Mouse (Mus musculus): Measurements from ENCODE around the gene Fam83g. TPM values are rescaled to one million over a fixed set of nuclear protein-coding genes. Genes with fewer than 3 reads are reported as not detected.

Gene Fam83g
- polyA plus RNA-seq, 1 experiment from 2014 or later = 0.59 TPM

GRCm38 (mm10) chr11:61667782-61668181 lies 16.1 kb upstream of the Fam83g start:
- WGBS = 84% methylated on average over 5 of the region's 5 CpGs
- no peaks in the 10 kb centered on the region for H3K9me3 ChIP-seq (ENCODE audit: control insufficient read depth, low read length)

GRCm38 (mm10) chr11:61669492-61670490 lies 14.1 kb upstream of the Fam83g start:
- H3K9ac ChIP-seq (ENCODE audit: low read length) = no peak overlapping the region
- no peaks in the 10 kb centered on the region; the same call in 1 of the 2 replicates for H3K27me3 ChIP-seq (ENCODE audit: control insufficient read depth, insufficient read depth, low read length)
- no peak overlapping the region for H3K27ac ChIP-seq (ENCODE audit: low read depth, low read length)
- no peak for DNase-seq (ENCODE audit: low spot score, missing footprints)
- WGBS = 83% methylated on average over 14 of the region's 14 CpGs
- no peak overlapping the region for H3K4me3 ChIP-seq (ENCODE audit: low read depth, low read length)
- H3K4me2 ChIP-seq = no peak overlapping the region
- H3K4me1 ChIP-seq (ENCODE audit: control insufficient read depth, insufficient read depth, low read length) = peaks cover 4% of the 10 kb centered on the region
- no peak for ATAC-seq (ENCODE audit: low FRiP score)
- H3K36me3 ChIP-seq (ENCODE audit: control insufficient read depth, insufficient read depth, low read length) = no peaks in the 10 kb centered on the region
- H3K9me3 ChIP-seq (ENCODE audit: control insufficient read depth, low read length) = no peaks in the 10 kb centered on the region

More at GRCm38 (mm10) chr11:61667782-61668181, 16.1 kb upstream of the Fam83g start:
- DNase-seq (ENCODE audit: low spot score, missing footprints) = no peak
- Histone ChIP-seq H3K4me2 (no peak overlapping the region), H3K4me1 (ENCODE audit: control insufficient read depth, insufficient read depth, low read length) (no peaks in the 10 kb centered on the region), H3K4me3 (ENCODE audit: low read depth, low read length) (no peak overlapping the region), H3K27me3 (ENCODE audit: control insufficient read depth, insufficient read depth, low read length) (no peaks in the 10 kb centered on the region; the same call in 1 of the 2 replicates), H3K36me3 (ENCODE audit: control insufficient read depth, insufficient read depth, low read length) (no peaks in the 10 kb centered on the region), H3K9ac (ENCODE audit: low read length) (no peak overlapping the region), H3K27ac (ENCODE audit: low read depth, low read length) (no peak overlapping the region)
- ATAC-seq (ENCODE audit: low FRiP score) = no peak

DNA sequence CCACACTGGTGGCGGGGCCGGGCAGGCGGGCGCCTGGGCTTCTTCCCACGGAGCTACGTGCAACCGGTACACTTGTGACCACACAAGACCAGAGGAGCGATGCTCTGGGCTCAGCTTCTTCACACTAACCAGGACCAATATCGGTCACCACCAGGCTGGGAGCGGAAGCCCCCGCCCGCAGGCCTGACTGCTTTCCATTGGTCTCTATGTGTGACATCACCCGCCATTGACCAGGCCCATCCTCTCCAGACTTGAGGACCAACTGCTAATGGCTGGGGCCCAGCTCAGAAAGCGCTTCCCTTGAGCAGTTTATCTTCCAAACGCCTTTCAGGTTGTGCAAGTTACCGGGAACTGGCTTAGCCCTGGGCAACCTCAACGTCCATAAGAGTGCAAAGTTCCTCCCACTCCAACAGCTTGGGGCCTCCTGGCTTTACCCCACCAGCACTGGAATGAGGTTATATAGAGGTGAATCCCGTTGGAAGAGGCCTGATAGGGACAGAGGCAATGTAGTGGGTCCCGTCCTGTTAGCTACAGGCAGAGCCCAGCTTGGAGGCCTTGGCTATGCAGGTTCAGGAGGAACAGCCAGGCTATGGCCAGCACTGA lies 12.0 kb upstream of the Fam83g start:
- H3K4me3 ChIP-seq (ENCODE audit: low read depth, low read length) = no peak overlapping the region
- peaks cover 9% of the 10 kb centered on the region for H3K4me1 ChIP-seq (ENCODE audit: control insufficient read depth, insufficient read depth, low read length)
- no peaks in the 10 kb centered on the region for H3K36me3 ChIP-seq (ENCODE audit: control insufficient read depth, insufficient read depth, low read length)
- 62% methylated on average over 19 of the region's 19 CpGs for WGBS
- no peak overlapping the region for H3K4me2 ChIP-seq
- H3K9me3 ChIP-seq (ENCODE audit: control insufficient read depth, low read length) = no peaks in the 10 kb centered on the region
- DNase-seq (ENCODE audit: low spot score, missing footprints) (no peak), ATAC-seq (ENCODE audit: low FRiP score) (no peak)
- no peaks in the 10 kb centered on the region; the same call in 1 of the 2 replicates for H3K27me3 ChIP-seq (ENCODE audit: control insufficient read depth, insufficient read depth, low read length)
- no peak overlapping the region for H3K27ac ChIP-seq (ENCODE audit: low read depth, low read length)
- H3K9ac ChIP-seq (ENCODE audit: low read length) = no peak overlapping the region

GRCm38 (mm10) chr11:61673686-61674085 lies 10.2 kb upstream of the Fam83g start:
- Histone ChIP-seq H3K27me3 (ENCODE audit: control insufficient read depth, insufficient read depth, low read length) (no peaks in the 10 kb centered on the region; the same call in 1 of the 2 replicates), H3K36me3 (ENCODE audit: control insufficient read depth, insufficient read depth, low read length) (no peaks in the 10 kb centered on the region), H3K9me3 (ENCODE audit: control insufficient read depth, low read length) (no peaks in the 10 kb centered on the region), H3K9ac (ENCODE audit: low read length) (no peak overlapping the region), H3K4me2 (no peak overlapping the region), H3K27ac (ENCODE audit: low read depth, low read length) (no peak overlapping the region), H3K4me1 (ENCODE audit: control insufficient read depth, insufficient read depth, low read length) (peaks cover 9% of the 10 kb centered on the region), H3K4me3 (ENCODE audit: low read depth, low read length) (no peak overlapping the region)
- DNase-seq (ENCODE audit: low spot score, missing footprints) = no peak
- no peak for ATAC-seq (ENCODE audit: low FRiP score)
- 39% methylated on average over 8 of the region's 8 CpGs for WGBS

GRCm38 (mm10) chr11:61674151-61674838 lies 9.6 kb upstream of the Fam83g start:
- Histone ChIP-seq H3K9ac (ENCODE audit: low read length) (no peak overlapping the region), H3K27me3 (ENCODE audit: control insufficient read depth, insufficient read depth, low read length) (no peaks in the 10 kb centered on the region; the same call in 1 of the 2 replicates), H3K4me1 (ENCODE audit: control insufficient read depth, insufficient read depth, low read length) (peaks cover 9% of the 10 kb centered on the region), H3K9me3 (ENCODE audit: control insufficient read depth, low read length) (no peaks in the 10 kb centered on the region), H3K36me3 (ENCODE audit: control insufficient read depth, insufficient read depth, low read length) (no peaks in the 10 kb centered on the region), H3K4me2 (0 out of 2 replicates have a peak overlapping the region, but pooled peaks have one; percentile 11), H3K27ac (ENCODE audit: low read depth, low read length) (no peak overlapping the region), H3K4me3 (ENCODE audit: low read depth, low read length) (no peak overlapping the region)
- no peak for DNase-seq (ENCODE audit: low spot score, missing footprints)
- ATAC-seq (ENCODE audit: low FRiP score) = peak; percentile 71
- WGBS = 29% methylated on average over 19 of the region's 19 CpGs

DNA sequence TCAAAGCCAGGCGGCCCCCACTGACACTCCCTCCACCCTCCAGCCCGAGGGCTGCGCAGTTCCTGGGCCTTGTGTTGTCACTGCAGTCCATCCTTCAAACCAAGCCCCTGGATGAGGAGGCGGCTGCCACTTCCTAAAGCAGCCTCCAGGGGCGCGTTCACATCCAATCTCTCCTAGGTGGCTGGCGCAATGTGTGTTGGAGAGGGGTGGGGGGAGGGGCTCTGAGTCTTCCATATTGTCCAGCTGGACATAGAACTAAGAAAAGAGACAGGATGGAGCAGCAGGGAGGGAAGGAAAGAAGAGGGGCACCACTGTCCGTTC lies 9.1 kb upstream of the Fam83g start:
- no peaks in the 10 kb centered on the region for H3K9me3 ChIP-seq (ENCODE audit: control insufficient read depth, low read length)
- 3% methylated on average over 8 of the region's 8 CpGs for WGBS
- H3K4me2 ChIP-seq = 0 out of 2 replicates have a peak overlapping the region, but pooled peaks have one; percentile 11
- peaks cover 9% of the 10 kb centered on the region for H3K4me1 ChIP-seq (ENCODE audit: control insufficient read depth, insufficient read depth, low read length)
- no peak overlapping the region for H3K4me3 ChIP-seq (ENCODE audit: low read depth, low read length)
- H3K27me3 ChIP-seq (ENCODE audit: control insufficient read depth, insufficient read depth, low read length) = no peaks in the 10 kb centered on the region; the same call in 1 of the 2 replicates
- ATAC-seq (ENCODE audit: low FRiP score) (peak; percentile 80), DNase-seq (ENCODE audit: low spot score, missing footprints) (peak; percentile 98)
- no peaks in the 10 kb centered on the region for H3K36me3 ChIP-seq (ENCODE audit: control insufficient read depth, insufficient read depth, low read length)
- no peak overlapping the region for H3K9ac ChIP-seq (ENCODE audit: low read length)
- no peak overlapping the region for H3K27ac ChIP-seq (ENCODE audit: low read depth, low read length)

DNA sequence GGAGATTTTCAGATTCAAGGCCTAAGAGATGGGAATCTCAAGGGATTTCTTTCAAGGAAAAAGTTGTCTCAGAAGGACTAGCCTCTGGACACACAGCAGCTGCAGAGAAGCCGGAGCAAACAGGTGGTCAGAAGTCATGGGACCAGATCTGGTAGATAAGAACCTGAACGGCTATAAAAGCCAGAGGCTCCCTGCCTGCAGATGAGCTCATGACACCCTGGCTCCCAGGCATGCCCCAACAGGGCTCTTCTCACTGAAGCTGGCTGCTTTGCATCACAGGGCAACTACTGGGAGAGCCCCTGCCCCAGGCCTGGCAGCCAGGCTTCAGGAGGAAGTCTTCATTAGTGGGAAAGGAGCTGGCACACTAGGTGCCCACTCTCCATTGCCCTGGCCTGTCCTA lies 8.6 kb upstream of the Fam83g start:
- peaks cover 9% of the 10 kb centered on the region for H3K4me1 ChIP-seq (ENCODE audit: control insufficient read depth, insufficient read depth, low read length)
- H3K27me3 ChIP-seq (ENCODE audit: control insufficient read depth, insufficient read depth, low read length) = no peaks in the 10 kb centered on the region; the same call in 1 of the 2 replicates
- no peak overlapping the region for H3K27ac ChIP-seq (ENCODE audit: low read depth, low read length)

GRCm38 (mm10) chr11:61676216-61676854 lies 7.6 kb upstream of the Fam83g start:
- H3K27me3 ChIP-seq (ENCODE audit: control insufficient read depth, insufficient read depth, low read length) = no peaks in the 10 kb centered on the region; the same call in 1 of the 2 replicates
- WGBS = 73% methylated on average over 7 of the region's 7 CpGs

More for the DNA sequence above, 8.6 kb upstream of the Fam83g start:
- no peaks in the 10 kb centered on the region for H3K9me3 ChIP-seq (ENCODE audit: control insufficient read depth, low read length)
- DNase-seq (ENCODE audit: low spot score, missing footprints) (no peak), ATAC-seq (ENCODE audit: low FRiP score) (no peak)
- no peaks in the 10 kb centered on the region for H3K36me3 ChIP-seq (ENCODE audit: control insufficient read depth, insufficient read depth, low read length)
- WGBS = 78% methylated on average over 2 of the region's 2 CpGs
- no peak overlapping the region for H3K9ac ChIP-seq (ENCODE audit: low read length)
- H3K4me3 ChIP-seq (ENCODE audit: low read depth, low read length) = no peak overlapping the region
- no peak overlapping the region for H3K4me2 ChIP-seq

More at GRCm38 (mm10) chr11:61676216-61676854, 7.6 kb upstream of the Fam83g start:
- H3K4me3 ChIP-seq (ENCODE audit: low read depth, low read length) = no peak overlapping the region
- H3K9ac ChIP-seq (ENCODE audit: low read length) = no peak overlapping the region
- no peaks in the 10 kb centered on the region for H3K9me3 ChIP-seq (ENCODE audit: control insufficient read depth, low read length)
- DNase-seq (ENCODE audit: low spot score, missing footprints) (no peak), ATAC-seq (ENCODE audit: low FRiP score) (no peak)
- H3K27ac ChIP-seq (ENCODE audit: low read depth, low read length) = no peak overlapping the region
- H3K36me3 ChIP-seq (ENCODE audit: control insufficient read depth, insufficient read depth, low read length) = no peaks in the 10 kb centered on the region
- H3K4me1 ChIP-seq (ENCODE audit: control insufficient read depth, insufficient read depth, low read length) = peaks cover 9% of the 10 kb centered on the region
- no peak overlapping the region for H3K4me2 ChIP-seq
